Mouse (Mus musculus) stomach, embryonic 14.5 days (tissue): ENCODE results near the gene Slc35c2. TPM values are rescaled to one million over a fixed set of nuclear protein-coding genes. Genes with fewer than 3 reads are reported as not detected.

Source experiments
- ATAC-seq: fragments of 200-750 bp; cut with Nextera tagmentation; 2 replicates; pipeline ENCODE4 v1.8.0; 2017; ENCODE audit warnings: low read depth, moderate TSS enrichment; ENCODE audit not compliant: insufficient number of reproducible peaks, insufficient read depth, low FRiP score
- H3K27ac ChIP-seq: fragments of 300-500 bp; sonication (generic); 2 replicates; pipeline ENCODE4 v1.5.1; 2014; ENCODE audit warnings: mild to moderate bottlenecking, low read length, moderate library complexity, mixed read lengths
- H3K27me3 ChIP-seq: fragments of 300-500 bp; sonication (generic); 2 replicates; pipeline ENCODE4 v1.6.1; 2014; ENCODE audit warnings: low read length, control low read depth, mixed read lengths; ENCODE audit not compliant: control insufficient read depth, insufficient read depth
- H3K36me3 ChIP-seq: fragments of 300-500 bp; sonication (generic); 2 replicates; pipeline ENCODE4 v1.6.1; 2014; ENCODE audit warnings: mild to moderate bottlenecking, control low read depth, low read length, moderate library complexity, mixed read lengths; ENCODE audit not compliant: control insufficient read depth, insufficient read depth
- H3K4me1 ChIP-seq: fragments of 300-500 bp; sonication (generic); 2 replicates; pipeline ENCODE4 v1.6.1; 2014; ENCODE audit warnings: low read length, control low read depth, mixed read lengths; ENCODE audit not compliant: control insufficient read depth, insufficient read depth
- H3K4me2 ChIP-seq: fragments of 300-500 bp; sonication (generic); replicated peaks from 2 replicates; pipeline ENCODE4 v1.6.1; 2014; ENCODE audit warnings: low read depth, low read length, control low read depth
- H3K4me3 ChIP-seq: fragments of 300-500 bp; sonication (generic); 2 replicates; pipeline ENCODE4 v1.5.1; 2014; ENCODE audit warnings: low read depth, low read length, control low read depth
- H3K9ac ChIP-seq: fragments of 300-500 bp; sonication (generic); replicated peaks from 2 replicates; pipeline ENCODE4 v1.6.1; 2014; ENCODE audit warnings: low read depth, mild to moderate bottlenecking, control low read depth, low read length, moderate library complexity, mixed read lengths
- H3K9me3 ChIP-seq: fragments of 300-500 bp; sonication (generic); 2 replicates; pipeline ENCODE4 v1.6.1; 2016; ENCODE audit warnings: low read depth, low read length, control low read depth; ENCODE audit not compliant: control insufficient read depth
- WGBS: fragments of 180-500 bp; shearing (Covaris S2); extraction: QIAGEN DNeasy Blood & Tissue Kit; methylation state at CpG from one replicate; pipeline ENCODE4 v1.1.7; 2014; 5-methylcytosine and 5-hydroxymethylcytosine counted together
- polyA plus RNA-seq: library from polyadenylated mRNA; unstranded; fragments of >200 nt; fragmentation: Nextera tagmentation; extraction: Ambion mirVana; gene quantifications from 2 replicates; pipeline ENCODE4 v1.2.1, GENCODE M21; 2014

Gene Slc35c2
- polyA plus RNA-seq, 1 experiment from 2014 or later, result 42.5 TPM

- H3K27me3 ChIP-seq, result peaks cover 5% of the 10 kb centered on the region; the same call in 1 of the 2 replicates
Measured at GRCm38 (mm10) chr2:165262274-165262990, 25.2 kb downstream of the Slc35c2 start.

DNA sequence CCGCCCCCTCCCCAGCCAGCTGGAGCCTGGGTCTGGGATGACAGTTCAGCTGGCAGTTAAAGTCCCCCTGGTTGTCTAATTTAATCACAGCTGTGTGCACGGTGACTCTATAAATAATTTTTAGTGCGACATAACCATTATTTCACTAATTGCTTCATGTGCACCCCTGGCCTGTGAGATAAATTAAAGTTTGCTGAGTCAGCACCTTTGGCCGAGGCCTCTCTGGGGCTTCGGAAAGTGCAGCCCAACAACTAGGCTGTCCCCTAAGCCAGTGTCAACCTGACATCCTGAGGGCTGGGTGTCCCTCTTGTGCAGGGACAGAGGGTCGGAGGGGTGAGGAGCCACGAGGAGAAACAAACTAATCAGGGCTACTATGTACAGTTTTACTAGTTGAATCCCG lies 27.8 kb downstream of the Slc35c2 start:
- Histone ChIP-seq H3K4me1 (no peaks in the 10 kb centered on the region), H3K4me3 (no peak overlapping the region), H3K9me3 (no peaks in the 10 kb centered on the region), H3K27ac (no peak overlapping the region), H3K27me3 (0 out of 2 replicates have a peak, but pooled peaks cover 3% of the 10 kb centered on the region), H3K36me3 (no peaks in the 10 kb centered on the region), H3K4me2 (no peak overlapping the region), H3K9ac (no peak overlapping the region)
- 73% methylated on average over 8 of the region's 8 CpGs for WGBS
- no peak for ATAC-seq

More at GRCm38 (mm10) chr2:165262274-165262990, 25.2 kb downstream of the Slc35c2 start:
- Histone ChIP-seq H3K9ac (no peak overlapping the region), H3K4me3 (no peak overlapping the region), H3K27ac (no peak overlapping the region), H3K4me2 (no peak overlapping the region), H3K36me3 (no peaks in the 10 kb centered on the region), H3K4me1 (no peaks in the 10 kb centered on the region), H3K9me3 (no peaks in the 10 kb centered on the region)
- 57% methylated on average over 18 of the region's 18 CpGs for WGBS
- no peak for ATAC-seq

DNA sequence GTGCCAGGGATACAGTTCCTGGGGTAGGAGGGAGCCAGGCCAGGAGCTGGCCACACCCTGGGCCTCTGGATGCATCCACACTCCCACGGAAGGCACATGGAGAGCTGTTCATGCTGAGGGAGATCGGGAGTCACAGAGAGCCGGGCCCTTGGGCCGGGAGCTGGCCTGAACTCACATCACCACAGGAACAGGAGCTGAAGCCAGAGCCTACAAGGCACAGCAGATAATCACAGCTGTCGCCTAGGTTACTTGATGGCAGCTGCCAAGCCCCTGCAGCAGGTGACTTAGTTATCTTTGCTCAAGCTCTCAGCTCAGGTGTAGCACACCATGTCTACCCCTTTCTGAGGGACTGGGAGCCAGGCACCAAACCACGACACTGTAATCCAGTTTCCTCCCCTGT lies 29.3 kb downstream of the Slc35c2 start:
- Histone ChIP-seq H3K4me2 (no peak overlapping the region), H3K27ac (no peak overlapping the region), H3K27me3 (peaks cover 11% of the 10 kb centered on the region; the same call in 1 of the 2 replicates), H3K4me1 (no peaks in the 10 kb centered on the region), H3K9me3 (no peaks in the 10 kb centered on the region), H3K9ac (no peak overlapping the region), H3K36me3 (no peaks in the 10 kb centered on the region), H3K4me3 (no peak overlapping the region)
- no peak for ATAC-seq
- WGBS, result 75% methylated on average over 6 of the region's 6 CpGs

- Histone ChIP-seq H3K9me3 (no peaks in the 10 kb centered on the region), H3K27ac (no peak overlapping the region), H3K27me3 (peaks cover 11% of the 10 kb centered on the region; the same call in 1 of the 2 replicates), H3K4me1 (no peaks in the 10 kb centered on the region), H3K36me3 (no peaks in the 10 kb centered on the region), H3K9ac (no peak overlapping the region), H3K4me3 (no peak overlapping the region), H3K4me2 (no peak overlapping the region)
- 51% methylated on average over 11 of the region's 11 CpGs for WGBS
- ATAC-seq, result no peak
Measured at GRCm38 (mm10) chr2:165257151-165257834, 30.4 kb downstream of the Slc35c2 start.

DNA sequence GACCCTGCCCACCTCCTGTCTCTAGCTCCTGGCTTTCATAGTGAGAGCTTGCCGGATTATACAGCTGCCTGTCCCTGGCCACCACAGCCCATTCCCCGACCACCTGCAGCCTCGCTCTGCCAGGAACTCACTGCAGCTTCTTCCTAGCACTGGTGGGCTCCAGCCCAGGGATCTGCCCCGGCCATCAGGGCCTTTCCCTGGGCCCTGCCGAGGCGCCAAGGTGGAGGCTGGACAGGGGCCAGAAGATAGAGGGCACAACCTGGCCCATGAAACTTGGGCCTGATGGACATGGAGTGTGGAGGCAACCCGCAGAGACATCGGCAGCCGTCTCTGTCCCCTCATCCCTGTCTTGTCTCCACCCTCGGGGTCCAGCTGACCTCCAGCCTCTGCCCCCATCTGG lies 31.5 kb downstream of the Slc35c2 start:
- Histone ChIP-seq H3K4me1 (no peaks in the 10 kb centered on the region), H3K27ac (no peak overlapping the region), H3K4me3 (no peak overlapping the region), H3K9ac (no peak overlapping the region), H3K36me3 (no peaks in the 10 kb centered on the region), H3K9me3 (no peaks in the 10 kb centered on the region), H3K4me2 (no peak overlapping the region), H3K27me3 (peaks cover 11% of the 10 kb centered on the region; the same call in 1 of the 2 replicates)
- 70% methylated on average over 10 of the region's 10 CpGs for WGBS
- ATAC-seq, result no peak

DNA sequence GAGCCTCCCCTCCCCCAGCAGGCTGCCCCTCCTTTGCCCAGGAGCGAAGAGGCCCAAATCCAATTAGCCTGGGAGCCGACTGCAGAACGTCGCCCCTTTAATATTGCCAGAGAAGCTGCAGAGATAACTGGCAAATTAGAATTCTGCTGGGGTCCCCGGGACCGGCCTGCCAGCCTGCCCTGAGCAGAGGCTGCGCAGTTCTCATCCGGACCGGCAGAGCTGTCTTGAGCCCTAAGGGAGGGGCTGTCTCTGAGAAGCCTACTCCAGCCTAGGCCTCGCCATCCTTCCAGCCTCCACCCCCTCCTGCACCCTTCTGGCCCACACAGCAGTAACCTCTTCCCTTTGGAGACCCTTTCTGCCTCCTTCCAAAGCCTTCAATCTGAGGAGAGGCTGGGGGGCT lies 33.8 kb downstream of the Slc35c2 start:
- Histone ChIP-seq H3K4me3 (no peak overlapping the region), H3K9me3 (no peaks in the 10 kb centered on the region), H3K4me2 (no peak overlapping the region), H3K4me1 (no peaks in the 10 kb centered on the region), H3K27ac (no peak overlapping the region), H3K9ac (no peak overlapping the region), H3K36me3 (no peaks in the 10 kb centered on the region), H3K27me3 (peaks cover 11% of the 10 kb centered on the region; the same call in 1 of the 2 replicates)
- ATAC-seq, result no peak
- 10% methylated on average over 10 of the region's 10 CpGs for WGBS

GRCm38 (mm10) chr2:165253269-165253668 lies 34.4 kb downstream of the Slc35c2 start:
- WGBS, result 75% methylated on average over 8 of the region's 8 CpGs
- H3K27me3 ChIP-seq, result peaks cover 11% of the 10 kb centered on the region; the same call in 1 of the 2 replicates

GRCm38 (mm10) chr2:165252801-165253200 lies 34.9 kb downstream of the Slc35c2 start:
- no peak for ATAC-seq
- no peaks in the 10 kb centered on the region for H3K36me3 ChIP-seq
- no peaks in the 10 kb centered on the region for H3K9me3 ChIP-seq
- peaks cover 11% of the 10 kb centered on the region; the same call in 1 of the 2 replicates for H3K27me3 ChIP-seq
- no peaks in the 10 kb centered on the region for H3K4me1 ChIP-seq
- H3K27ac ChIP-seq, result no peak overlapping the region
- H3K4me3 ChIP-seq, result no peak overlapping the region
- H3K9ac ChIP-seq, result no peak overlapping the region
- WGBS, result 52% methylated on average over 9 of the region's 9 CpGs
- H3K4me2 ChIP-seq, result no peak overlapping the region

More at GRCm38 (mm10) chr2:165253269-165253668, 34.4 kb downstream of the Slc35c2 start:
- Histone ChIP-seq H3K36me3 (no peaks in the 10 kb centered on the region), H3K27ac (no peak overlapping the region), H3K4me2 (no peak overlapping the region), H3K4me1 (no peaks in the 10 kb centered on the region), H3K4me3 (no peak overlapping the region), H3K9me3 (no peaks in the 10 kb centered on the region), H3K9ac (no peak overlapping the region)
- no peak for ATAC-seq
